Mouse (Mus musculus) midbrain, postnatal 0 days (tissue): ENCODE results near the gene Smim22. TPM values are rescaled to one million over a fixed set of nuclear protein-coding genes. Genes with fewer than 3 reads are reported as not detected.

Experiments
- ATAC-seq: fragments of 200-750 bp; cut with Nextera tagmentation; 2 replicates; pipeline ENCODE4 v1.8.0; 2017; ENCODE audit warnings: moderate number of reproducible peaks, mild to moderate bottlenecking, moderate TSS enrichment, moderate library complexity; ENCODE audit not compliant: low FRiP score
- DNase-seq: peaks from one replicate; pipeline ENCODE4 v3.0.0-alpha.2; 2015; ENCODE audit warnings: low spot score
- H3K27ac ChIP-seq: fragments of 300-500 bp; sonication (generic); 2 replicates; pipeline ENCODE4 v1.5.1; 2014; ENCODE audit warnings: low read depth, mild to moderate bottlenecking, low read length, mixed read lengths
- H3K27me3 ChIP-seq: fragments of 300-500 bp; sonication (generic); 2 replicates; pipeline ENCODE4 v1.6.1; 2014; ENCODE audit warnings: low read length, control low read depth, mixed read lengths; ENCODE audit not compliant: insufficient read depth
- H3K36me3 ChIP-seq: fragments of 300-500 bp; sonication (generic); 2 replicates; pipeline ENCODE4 v1.6.1; 2014; ENCODE audit warnings: low read length, control low read depth, mixed read lengths; ENCODE audit not compliant: insufficient read depth
- H3K4me1 ChIP-seq: fragments of 300-500 bp; sonication (generic); 2 replicates; pipeline ENCODE4 v1.6.1; 2014; ENCODE audit warnings: mild to moderate bottlenecking, control low read depth, antibody characterized with exemption, low read length, mixed read lengths; ENCODE audit not compliant: insufficient read depth
- H3K4me2 ChIP-seq: fragments of 300-500 bp; sonication (generic); 2 replicates; pipeline ENCODE4 v1.6.1; 2014; ENCODE audit warnings: low read depth, mild to moderate bottlenecking, low read length, mixed read lengths; ENCODE audit not compliant: poor library complexity, severe bottlenecking
- H3K4me3 ChIP-seq: fragments of 300-500 bp; sonication (generic); 2 replicates; pipeline ENCODE4 v1.5.1; 2014; ENCODE audit warnings: low read depth, mild to moderate bottlenecking, low read length, moderate library complexity
- H3K9ac ChIP-seq: fragments of 300-500 bp; sonication (generic); replicated peaks from 2 replicates; pipeline ENCODE4 v1.6.1; 2014; ENCODE audit warnings: mild to moderate bottlenecking, low read length, moderate library complexity, mixed read lengths; ENCODE audit not compliant: poor library complexity, severe bottlenecking
- H3K9me3 ChIP-seq: fragments of 300-500 bp; sonication (generic); 2 replicates; pipeline ENCODE4 v1.6.1; 2016; ENCODE audit warnings: low read length, control low read depth
- CTCF ChIP-seq: IDR thresholded peaks from 2 replicates; pipeline ENCODE4 v1.5.1; 2016; ENCODE audit warnings: antibody characterized with exemption, mild to moderate bottlenecking
- WGBS: fragments of 180-500 bp; shearing (Covaris S2); extraction: QIAGEN DNeasy Blood & Tissue Kit; methylation state at CpG from one replicate; pipeline ENCODE4 v1.1.7; 2014; 5-methylcytosine and 5-hydroxymethylcytosine counted together
- polyA plus RNA-seq: library from polyadenylated mRNA; unstranded; fragments of >200 nt; fragmentation: Nextera tagmentation; extraction: Ambion mirVana; gene quantifications from 2 replicates; pipeline ENCODE4 v1.2.1, GENCODE M21; 2015
- total RNA-seq: library from RNA; depleted of rRNA; stranded (reverse); fragments of >200 nt; gene quantifications from 2 replicates; pipeline ENCODE4 v1.2.3, GENCODE M21; 2014

The Smim22 gene
- total and polyA plus RNA-seq, 2 experiments from 2014 or later = not detected

- no peak for TF ChIP-seq CTCF
- DNase-seq (peak; percentile 16), ATAC-seq (no peak)
- Histone ChIP-seq H3K9ac (no peak overlapping the region), H3K4me2 (no peak overlapping the region), H3K4me1 (no peaks in the 10 kb centered on the region), H3K4me3 (no peak overlapping the region), H3K27ac (no peak overlapping the region), H3K36me3 (peaks cover 6% of the 10 kb centered on the region; the same call in 1 of the 2 replicates), H3K27me3 (no peaks in the 10 kb centered on the region), H3K9me3 (no peaks in the 10 kb centered on the region)
- WGBS = 73% methylated on average over 5 of the region's 5 CpGs
Observed at GRCm38 (mm10) chr16:4974521-4974920, 32.6 kb upstream of the Smim22 start.

GRCm38 (mm10) chr16:4976180-4976579 lies 30.9 kb upstream of the Smim22 start:
- Histone ChIP-seq H3K27me3 (no peaks in the 10 kb centered on the region), H3K27ac (no peak overlapping the region), H3K9me3 (no peaks in the 10 kb centered on the region), H3K4me2 (no peak overlapping the region), H3K4me3 (no peak overlapping the region), H3K9ac (no peak overlapping the region), H3K36me3 (0 out of 2 replicates have a peak, but pooled peaks cover 3% of the 10 kb centered on the region), H3K4me1 (no peaks in the 10 kb centered on the region)
- TF ChIP-seq CTCF = no peak
- ATAC-seq (no peak), DNase-seq (no peak)
- 70% methylated on average over 2 of the region's 2 CpGs for WGBS

DNA sequence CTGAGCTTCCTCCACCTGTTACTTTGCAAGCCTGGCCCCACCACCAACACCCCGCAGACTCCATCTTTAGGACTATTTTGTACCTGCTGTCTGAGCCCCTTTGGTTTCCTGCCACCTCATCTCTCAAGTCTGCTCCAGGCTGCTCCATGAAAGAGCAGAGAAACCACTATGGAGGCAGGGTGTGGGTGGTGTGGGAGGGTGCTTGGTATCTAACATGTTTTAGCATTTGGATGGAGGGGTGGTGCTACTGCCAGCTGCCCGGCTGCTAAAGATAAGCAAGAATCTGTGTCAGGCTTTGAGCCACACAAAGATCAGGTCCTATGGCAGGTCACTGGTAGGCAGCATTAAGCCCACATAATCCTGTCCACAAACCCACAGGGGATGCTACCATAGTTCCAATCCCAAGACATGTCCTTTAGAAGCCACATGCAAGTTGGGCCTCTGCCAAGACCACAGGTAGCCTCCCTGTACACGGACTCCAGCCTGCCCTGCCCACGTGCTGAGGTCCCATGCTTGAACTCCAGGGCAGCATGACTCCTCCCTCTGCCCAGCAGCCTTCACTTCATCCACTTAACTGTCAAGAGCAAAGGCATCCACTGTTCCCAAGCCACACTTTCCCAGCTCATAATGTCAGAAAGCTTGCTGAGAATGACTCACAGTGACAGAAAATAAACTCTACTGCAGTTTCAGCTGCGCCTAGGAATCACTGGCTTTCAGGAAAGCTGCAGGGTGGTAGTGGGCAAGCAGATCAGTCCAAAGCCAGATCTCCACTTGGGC lies 28.6 kb upstream of the Smim22 start:
- Histone ChIP-seq H3K4me2 (no peak overlapping the region), H3K27ac (no peak overlapping the region), H3K36me3 (no peaks in the 10 kb centered on the region), H3K4me3 (no peak overlapping the region), H3K9me3 (no peaks in the 10 kb centered on the region), H3K4me1 (no peaks in the 10 kb centered on the region), H3K27me3 (no peaks in the 10 kb centered on the region), H3K9ac (0 out of 2 replicates have a peak overlapping the region, but pooled peaks have one; percentile 33)
- TF ChIP-seq CTCF = no peak
- WGBS = 71% methylated on average over 5 of the region's 5 CpGs
- DNase-seq = no peak
- ATAC-seq = no peak

DNA sequence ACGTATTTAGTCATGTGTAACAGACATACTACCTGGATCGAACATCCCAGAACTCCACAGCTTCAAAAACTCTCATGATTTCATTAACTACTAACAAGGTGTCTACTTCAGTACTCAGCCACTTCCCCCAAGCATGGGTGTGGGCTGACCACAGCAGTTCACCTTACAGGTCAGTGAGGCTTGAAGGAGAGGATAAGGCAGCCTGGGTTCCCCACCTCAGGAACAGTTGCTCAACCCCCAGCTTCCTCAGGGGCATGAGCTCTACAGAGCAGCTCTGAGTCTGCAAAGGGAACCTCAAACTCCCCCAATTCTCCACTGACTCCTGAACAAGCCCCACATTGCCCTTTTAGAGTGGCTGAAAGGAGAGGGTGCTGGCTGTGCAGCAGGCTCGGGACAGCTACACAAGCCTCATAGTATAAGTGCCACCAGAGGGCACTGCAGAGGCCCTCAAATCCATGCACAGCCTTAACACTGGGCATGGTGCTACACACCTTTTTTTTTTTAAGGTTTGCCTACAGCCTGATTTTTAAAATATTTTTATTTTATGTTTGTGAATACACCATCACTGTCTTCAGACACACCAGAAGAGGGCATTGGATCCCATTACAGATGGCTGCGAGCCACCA lies 27.2 kb upstream of the Smim22 start:
- no peaks in the 10 kb centered on the region for H3K9me3 ChIP-seq
- H3K27ac ChIP-seq = no peak overlapping the region
- H3K4me3 ChIP-seq = no peak overlapping the region
- H3K27me3 ChIP-seq = no peaks in the 10 kb centered on the region
- no peaks in the 10 kb centered on the region for H3K36me3 ChIP-seq
- H3K4me1 ChIP-seq = no peaks in the 10 kb centered on the region
- no peak overlapping the region for H3K9ac ChIP-seq
- WGBS = 72% methylated on average over 4 of the region's 4 CpGs
- ATAC-seq (no peak), DNase-seq (peak; percentile 33)
- peak; percentile 72 for TF ChIP-seq CTCF
- H3K4me2 ChIP-seq = no peak overlapping the region

GRCm38 (mm10) chr16:4984717-4985116 lies 22.4 kb upstream of the Smim22 start:
- no peak overlapping the region for H3K4me3 ChIP-seq
- WGBS = 93% methylated on average over 12 of the region's 12 CpGs
- H3K9ac ChIP-seq = no peak overlapping the region
- H3K27ac ChIP-seq = no peak overlapping the region
- H3K9me3 ChIP-seq = no peaks in the 10 kb centered on the region
- TF ChIP-seq CTCF = no peak
- DNase-seq (no peak), ATAC-seq (no peak)
- H3K27me3 ChIP-seq = no peaks in the 10 kb centered on the region
- H3K4me2 ChIP-seq = no peak overlapping the region
- H3K4me1 ChIP-seq = no peaks in the 10 kb centered on the region
- H3K36me3 ChIP-seq = no peaks in the 10 kb centered on the region

- no peak for TF ChIP-seq CTCF
- Histone ChIP-seq H3K4me1 (no peaks in the 10 kb centered on the region), H3K4me3 (no peak overlapping the region), H3K27me3 (no peaks in the 10 kb centered on the region), H3K9me3 (no peaks in the 10 kb centered on the region), H3K27ac (no peak overlapping the region), H3K4me2 (no peak overlapping the region), H3K36me3 (no peaks in the 10 kb centered on the region), H3K9ac (no peak overlapping the region)
- no peak for DNase-seq
- WGBS = 82% methylated on average over 4 of the region's 4 CpGs
- no peak for ATAC-seq
Observed at GRCm38 (mm10) chr16:4993276-4993675, 13.8 kb upstream of the Smim22 start.
